Mouse (Mus musculus) CH12.LX (cell line): ENCODE results near the gene Ndufa11. TPM values are rescaled to one million over a fixed set of nuclear protein-coding genes. Genes with fewer than 3 reads are reported as not detected.

Source experiments
- DNase-seq: peaks from one replicate; pipeline ENCODE4 v3.0.0-alpha.2; 2013; ENCODE audit errors: extremely low read depth
- H3K27ac ChIP-seq: 2 replicates; pipeline ENCODE4 v1.5.1; 2012; ENCODE audit warnings: low read depth, mild to moderate bottlenecking, control low read depth, moderate library complexity; ENCODE audit not compliant: insufficient read depth
- H3K27me3 ChIP-seq: replicated peaks from 2 replicates; pipeline ENCODE3; 2012; ENCODE audit warnings: inconsistent platforms
- H3K36me3 ChIP-seq, 2 experiments: replicated peaks in 1 of 2; 2 replicates each; pipeline versions ENCODE3 to v1.6.1; 2012; ENCODE audit warnings: inconsistent platforms in 1 of 2, low read length in 1 of 2, mild to moderate bottlenecking in 1 of 2, mixed read lengths in 1 of 2, moderate library complexity in 1 of 2; ENCODE audit not compliant: control insufficient read depth in 1 of 2, insufficient read depth in 1 of 2
- H3K4me1 ChIP-seq, 2 experiments: 2 replicates each; pipeline ENCODE4 v1.6.1; 2012; ENCODE audit warnings: inconsistent platforms in 1 of 2, moderate library complexity in 1 of 2; ENCODE audit not compliant: insufficient read depth in 2 of 2, control insufficient read depth in 1 of 2
- H3K4me2 ChIP-seq: 2 replicates; pipeline ENCODE4 v1.6.1; 2012; ENCODE audit warnings: low read depth, mild to moderate bottlenecking, control low read depth; ENCODE audit not compliant: poor library complexity, insufficient read depth, severe bottlenecking
- H3K4me3 ChIP-seq, 3 experiments: fragments of 150-350 bp in 1 of 3; sonication (generic) in 1 of 3; replicated peaks in 1 of 3; 2 replicates each; pipeline versions ENCODE3 to v1.5.1; 2011 to 2012; ENCODE audit warnings: low read depth in 2 of 3, low read length in 2 of 3, mild to moderate bottlenecking in 2 of 3, moderate library complexity in 2 of 3, control low read depth in 1 of 3, improper control_type of control experiment in 1 of 3, inconsistent platforms in 1 of 3, mixed read lengths in 1 of 3; ENCODE audit not compliant: poor library complexity in 1 of 3
- H3K79me2 ChIP-seq: replicated peaks from 2 replicates; pipeline ENCODE4 v1.6.1; 2012; ENCODE audit warnings: mild to moderate bottlenecking, moderate library complexity; ENCODE audit not compliant: control insufficient read depth, poor library complexity, insufficient read depth, severe bottlenecking; ENCODE audit errors: extremely low read depth
- H3K9ac ChIP-seq: 2 replicates; pipeline ENCODE4 v1.6.1; 2012; ENCODE audit warnings: low read depth, mild to moderate bottlenecking, control low read depth, moderate library complexity; ENCODE audit not compliant: insufficient read depth
- H3K9me3 ChIP-seq: replicated peaks from 2 replicates; pipeline ENCODE3; 2012; ENCODE audit warnings: low read length, inconsistent platforms, mixed read lengths
- CHD1 ChIP-seq: IDR thresholded peaks from 2 replicates; pipeline ENCODE4 v1.6.1; 2012; ENCODE audit warnings: low read depth, low read length, improper control_type of control experiment, inconsistent platforms
- CHD2 ChIP-seq: IDR thresholded peaks from 2 replicates; pipeline ENCODE4 v1.6.1; 2011; ENCODE audit warnings: low read length, improper control_type of control experiment
- CTCF ChIP-seq, 2 experiments: IDR thresholded peaks in 1 of 2; conservative IDR thresholded peaks in 1 of 2; 2 replicates each; pipeline ENCODE4 v1.5.1; 2011 to 2012; ENCODE audit warnings: low read depth in 2 of 2, low read length in 2 of 2, improper control_type of control experiment in 1 of 2, inconsistent platforms in 1 of 2, mild to moderate bottlenecking in 1 of 2, moderate library complexity in 1 of 2
- E2F4 ChIP-seq: IDR thresholded peaks from 2 replicates; pipeline ENCODE4 v1.6.1; 2011; ENCODE audit warnings: low read depth, low read length, improper control_type of control experiment; ENCODE audit not compliant: insufficient replicate concordance
- EP300 ChIP-seq: IDR thresholded peaks from 2 replicates; pipeline ENCODE4 v1.6.1; 2011; ENCODE audit warnings: low read length, improper control_type of control experiment
- ETS1 ChIP-seq: conservative IDR thresholded peaks from 2 replicates; pipeline ENCODE4 v1.6.1; 2012; ENCODE audit warnings: low read depth, mild to moderate bottlenecking, inconsistent platforms, low read length, improper control_type of control experiment, moderate library complexity
- IRF4 ChIP-seq: IDR thresholded peaks from 2 replicates; pipeline ENCODE4 v1.6.1; 2014; ENCODE audit warnings: low read depth, mild to moderate bottlenecking, inconsistent platforms, low read length, improper control_type of control experiment
- JUN ChIP-seq: IDR thresholded peaks from 2 replicates; pipeline ENCODE4 v1.6.1; 2011; ENCODE audit warnings: low read depth, mild to moderate bottlenecking, low read length, improper control_type of control experiment, moderate library complexity; ENCODE audit not compliant: insufficient read depth
- MAFK ChIP-seq: IDR thresholded peaks from 2 replicates; pipeline ENCODE4 v1.6.1; 2011; ENCODE audit warnings: low read length, improper control_type of control experiment; ENCODE audit not compliant: insufficient replicate concordance
- MAX ChIP-seq: IDR thresholded peaks from 2 replicates; pipeline ENCODE4 v1.6.1; 2011; ENCODE audit warnings: low read length, improper control_type of control experiment
- MAZ ChIP-seq: IDR thresholded peaks from 2 replicates; pipeline ENCODE4 v1.6.1; 2012; ENCODE audit warnings: low read depth, mild to moderate bottlenecking, inconsistent platforms, low read length, improper control_type of control experiment, moderate library complexity
- MYC ChIP-seq: IDR thresholded peaks from 2 replicates; pipeline ENCODE4 v1.6.1; 2011; ENCODE audit warnings: low read depth, mild to moderate bottlenecking, improper control_type of control experiment, low read length
- PAX5 ChIP-seq: IDR thresholded peaks from 2 replicates; pipeline ENCODE4 v1.6.1; 2012; ENCODE audit warnings: low read length, inconsistent platforms, mixed read lengths
- RAD21 ChIP-seq: IDR thresholded peaks from 2 replicates; pipeline ENCODE4 v1.6.1; 2011; ENCODE audit warnings: low read depth, mild to moderate bottlenecking, low read length, improper control_type of control experiment, moderate library complexity
- SIN3A ChIP-seq: IDR thresholded peaks from 2 replicates; pipeline ENCODE4 v1.6.1; 2012; ENCODE audit warnings: low read length, improper control_type of control experiment, inconsistent platforms
- TCF12 ChIP-seq: IDR thresholded peaks from 2 replicates; pipeline ENCODE4 v1.6.1; 2014; ENCODE audit warnings: low read depth, mild to moderate bottlenecking, inconsistent platforms, low read length, improper control_type of control experiment
- UBTF ChIP-seq: IDR thresholded peaks from 2 replicates; pipeline ENCODE4 v1.6.1; 2012; ENCODE audit warnings: low read depth, mild to moderate bottlenecking, inconsistent platforms, low read length, improper control_type of control experiment, moderate library complexity
- USF1 ChIP-seq: IDR thresholded peaks from 2 replicates; pipeline ENCODE4 v1.6.1; 2014; ENCODE audit warnings: low read depth, mild to moderate bottlenecking, inconsistent platforms, low read length, improper control_type of control experiment
- USF2 ChIP-seq: conservative IDR thresholded peaks from 2 replicates; pipeline ENCODE4 v1.6.1; 2011; ENCODE audit warnings: low read depth, low read length, improper control_type of control experiment
- ZC3H11A ChIP-seq: IDR thresholded peaks from 2 replicates; pipeline ENCODE4 v1.6.1; 2012; ENCODE audit warnings: low read depth, mild to moderate bottlenecking, inconsistent platforms, low read length, improper control_type of control experiment
- ZMIZ1 ChIP-seq: IDR thresholded peaks from 2 replicates; pipeline ENCODE4 v1.6.1; 2012; ENCODE audit warnings: low read depth, mild to moderate bottlenecking, inconsistent platforms, low read length, improper control_type of control experiment
- dilution Hi-C: fragments of 300-500 bp; cut with MboI; formaldehyde crosslinking; loops from 2 replicates; pipeline ENCODE4 v1.14.3; 2020; ENCODE audit warnings: low sequenced_read_pairs; ENCODE audit not compliant: extremely low pct_unique_long_range_greater_than_20kb, extremely low pct_ligation_motif_present
- in situ Hi-C: fragments of 300-500 bp; cut with MboI; formaldehyde crosslinking; loops from 3 replicates; pipeline ENCODE4 v1.14.3; 2019; ENCODE audit warnings: low sequenced_read_pairs, low pct_ligation_motif_present, low pct_unique_long_range_greater_than_20kb, mixed read lengths
- polyA plus RNA-seq: library from polyadenylated mRNA; unstranded; fragments of >175 nt; gene quantifications from 2 replicates; pipeline ENCODE4 v1.2.1, GENCODE M21; 2012; ENCODE audit warnings: low read depth; ENCODE audit not compliant: insufficient read length
- total RNA-seq, 2 experiments: library from RNA; depleted of rRNA; stranded (reverse); fragments of 300-350 nt in 1 of 2; fragments of >200 nt in 1 of 2; gene quantifications; 2 replicates each; pipeline ENCODE4 v1.2.3; 2012 to 2014

The Ndufa11 gene
- total and polyA plus RNA-seq, 3 experiments: 124 to 201 (median 155) TPM

DNA sequence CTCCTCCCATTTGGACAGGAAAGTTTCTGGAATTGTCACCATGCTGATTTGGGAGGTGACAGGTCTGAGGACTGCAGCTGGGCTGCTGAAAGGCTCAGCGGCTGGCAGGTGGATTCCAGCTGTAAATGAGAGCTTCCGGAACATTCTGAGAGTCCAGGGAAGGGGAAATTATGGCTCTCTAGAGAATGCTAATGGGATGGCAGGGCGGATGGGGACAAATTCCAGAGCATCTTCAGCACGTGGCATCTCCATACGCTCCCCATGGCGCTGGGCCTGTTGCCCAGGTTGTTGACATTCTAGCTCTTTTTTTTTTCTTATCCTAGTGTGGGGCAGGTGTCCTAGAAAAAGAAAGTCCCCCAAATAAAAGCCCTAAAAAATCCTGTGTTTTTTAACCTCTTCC, 11.6 kb downstream of the Ndufa11 start:
- H3K79me2 ChIP-seq: no peaks in the 10 kb centered on the region
- no peak overlapping the region for H3K4me3 ChIP-seq
- DNase-seq: no peak
- H3K27ac ChIP-seq: no peak overlapping the region
- peaks cover 0 to 6% of the 10 kb centered on the region in 2 experiments for H3K36me3 ChIP-seq
- in situ Hi-C loops (no loop called here), dilution Hi-C loops (no loop called here)
- no peaks in the 10 kb centered on the region for H3K9me3 ChIP-seq
- H3K27me3 ChIP-seq: peaks cover 46% of the 10 kb centered on the region
- H3K4me1 ChIP-seq: peaks cover 6 to 24% of the 10 kb centered on the region in 2 experiments
- no peak overlapping the region for H3K4me2 ChIP-seq
- TF ChIP-seq CHD1: no peak
- TF ChIP-seq TCF12: no peak
- no peak overlapping the region for H3K9ac ChIP-seq

GRCm38 (mm10) chr17:56729656-56730055, 12.1 kb downstream of the Ndufa11 start:
- no peak overlapping the region for H3K4me2 ChIP-seq
- in situ Hi-C loops: no loop called here
- TF ChIP-seq CHD1 (no peak), E2F4 (no peak), MYC (no peak), IRF4 (no peak), EP300 (no peak), UBTF (no peak), ZMIZ1 (no peak), SIN3A (no peak), USF2 (no peak), CHD2 (no peak), ZC3H11A (no peak), MAX (no peak)
- H3K79me2 ChIP-seq: no peaks in the 10 kb centered on the region
- peaks cover 6 to 24% of the 10 kb centered on the region in 2 experiments for H3K4me1 ChIP-seq
- peaks cover 51% of the 10 kb centered on the region for H3K27me3 ChIP-seq
- no peak for DNase-seq
- no peaks in the 10 kb centered on the region for H3K9me3 ChIP-seq
- peaks cover 0 to under 1% of the 10 kb centered on the region in 2 experiments for H3K36me3 ChIP-seq
- no peak overlapping the region for H3K27ac ChIP-seq
- H3K4me3 ChIP-seq: no peak overlapping the region
- dilution Hi-C loops: no loop called here
- H3K9ac ChIP-seq: no peak overlapping the region

DNA sequence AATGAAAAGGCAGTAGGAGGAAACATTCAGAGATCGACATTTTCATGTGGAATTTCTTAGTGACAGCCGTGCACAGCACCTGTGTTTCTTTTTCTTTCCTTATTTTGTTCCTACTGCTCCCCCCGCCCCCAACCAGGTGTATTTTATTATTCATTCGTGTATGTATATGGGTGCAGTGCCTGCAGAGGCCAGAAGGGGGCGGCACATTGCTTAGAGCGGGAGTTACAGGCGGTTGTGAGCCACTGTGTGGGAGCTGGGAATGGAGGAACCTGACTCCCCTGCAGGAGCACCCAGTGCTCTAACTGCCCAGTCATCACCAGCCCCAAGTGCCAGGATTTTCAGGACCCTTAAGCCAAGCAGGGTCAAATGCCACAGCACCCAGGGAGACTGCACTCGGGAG, 19.0 kb downstream of the Ndufa11 start:
- dilution Hi-C loops: no loop called here
- Histone ChIP-seq H3K36me3 (no peaks in the 10 kb centered on the region), H3K9me3 (peaks cover 4% of the 10 kb centered on the region), H3K4me1 (no peaks in the 10 kb centered on the region)
- no peak for TF ChIP-seq CHD2
- peak; percentile 13; the same call in 1 of the 2 replicates for TF ChIP-seq RAD21
- TF ChIP-seq TCF12: no peak
- TF ChIP-seq USF1: no peak
- no peak for TF ChIP-seq JUN
- TF ChIP-seq MAFK: no peak
- no peak for TF ChIP-seq SIN3A
- no peak for TF ChIP-seq PAX5
- TF ChIP-seq ETS1: no peak
- TF ChIP-seq CTCF (conservative IDR thresholded peaks at IDR 0.05 in 1 of 2, IDR thresholded peaks at IDR 0.05 in 1 of 2; ENCODE audit: low read depth in 2 of 2, low read length in 2 of 2): peak in 1 of 2 experiments; percentile 59; a peak in 3 of 4 replicates
- TF ChIP-seq MAZ: no peak
- TF ChIP-seq, all 38 proteins: peak for 2
- Histone ChIP-seq H3K27me3 (peaks cover 87% of the 10 kb centered on the region), H3K4me3 (no peak overlapping the region), H3K79me2 (no peaks in the 10 kb centered on the region), H3K27ac (no peak overlapping the region), H3K4me2 (no peak overlapping the region), H3K9ac (no peak overlapping the region)
- no peak for DNase-seq
- in situ Hi-C loops: no loop called here
